Mouse (Mus musculus): ENCODE measurements around the gene Krtcap3. TPM values are rescaled to one million over a fixed set of nuclear protein-coding genes. Genes with fewer than 3 reads are reported as not detected.

The Krtcap3 gene
- polyA plus RNA-seq, 1 experiment from 2014 or later, result 2.1 TPM

- no peaks in the 10 kb centered on the region for H3K27me3 ChIP-seq (ENCODE audit: control insufficient read depth, insufficient read depth, low read depth, low read length)
- H3K36me3 ChIP-seq (ENCODE audit: control insufficient read depth, insufficient read depth, low read length), result no peaks in the 10 kb centered on the region
- H3K4me2 ChIP-seq (ENCODE audit: low read length), result peak overlapping the region; percentile 93
- H3K27ac ChIP-seq (ENCODE audit: low read length), result peak overlapping the region; percentile 87
- peak overlapping the region; percentile 96 for H3K9ac ChIP-seq (ENCODE audit: low read depth, low read length)
- H3K9me3 ChIP-seq (replicated peaks; ENCODE audit: control insufficient read depth, low read length, poor library complexity, severe bottlenecking), result no peaks in the 10 kb centered on the region
- 5% methylated on average over 28 of the region's 29 CpGs for WGBS
- peaks cover 27% of the 10 kb centered on the region for H3K4me1 ChIP-seq (ENCODE audit: control insufficient read depth, insufficient read depth, low read length)
- H3K4me3 ChIP-seq (ENCODE audit: low read depth, low read length), result peak overlapping the region; percentile 89
- ATAC-seq, result peak; percentile 20
These were observed 43.6 kb downstream of the Krtcap3 start for GRCm38 (mm10) chr5:31294964-31295605.

GRCm38 (mm10) chr5:31295606-31296141 is 44.2 kb downstream of the Krtcap3 start, which contains the start of gene Fndc4:
Gene Fndc4 (minus strand): TSS chr5:31296080.
- peak within 1 kb of the TSS; percentile 96 for H3K9ac ChIP-seq (ENCODE audit: low read depth, low read length)
- no peaks in the 10 kb centered on the region for H3K9me3 ChIP-seq (replicated peaks; ENCODE audit: control insufficient read depth, low read length, poor library complexity, severe bottlenecking)
- no peaks in the 10 kb centered on the region for H3K27me3 ChIP-seq (ENCODE audit: control insufficient read depth, insufficient read depth, low read depth, low read length)
- peaks cover 22% of the 10 kb centered on the region for H3K4me1 ChIP-seq (ENCODE audit: control insufficient read depth, insufficient read depth, low read length)
- 0% methylated on average over 37 of the region's 46 CpGs for WGBS
- peak within 1 kb of the TSS; percentile 89 for H3K4me3 ChIP-seq (ENCODE audit: low read depth, low read length)
- peak; percentile 84 for ATAC-seq
- H3K27ac ChIP-seq (ENCODE audit: low read length), result peak within 1 kb of the TSS; percentile 87
- no peaks in the 10 kb centered on the region for H3K36me3 ChIP-seq (ENCODE audit: control insufficient read depth, insufficient read depth, low read length)
- H3K4me2 ChIP-seq (ENCODE audit: low read length), result peak within 1 kb of the TSS; percentile 93

GRCm38 (mm10) chr5:31297047-31297757 is 45.7 kb downstream of the Krtcap3 start, which contains the start of gene Gckr:
Gene Gckr (plus strand): TSS chr5:31297443.
- WGBS, result 82% methylated on average over 13 of the region's 13 CpGs

DNA sequence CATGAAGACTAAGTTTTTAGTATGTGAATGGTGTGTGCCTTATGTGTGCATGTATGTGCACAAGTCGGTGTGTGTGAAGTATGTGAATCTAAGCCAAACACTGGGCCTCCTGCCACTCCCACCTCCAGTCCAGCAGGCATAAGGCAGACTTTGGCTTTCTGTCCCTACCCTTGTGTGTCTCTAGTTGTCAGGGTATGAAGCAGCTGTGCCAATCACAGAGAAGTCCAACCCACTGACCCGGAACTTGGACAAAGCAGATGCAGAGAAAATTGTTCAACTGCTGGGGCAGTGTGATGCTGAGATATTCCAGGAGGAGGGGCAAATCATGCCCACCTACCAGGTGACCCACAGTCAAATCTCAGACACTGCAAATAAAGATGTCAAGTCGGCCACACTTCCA is 46.5 kb downstream of the Krtcap3 start:
- Histone ChIP-seq H3K9me3 (replicated peaks; ENCODE audit: control insufficient read depth, low read length, poor library complexity, severe bottlenecking) (no peaks in the 10 kb centered on the region), H3K4me2 (ENCODE audit: low read length) (no peak overlapping the region), H3K9ac (ENCODE audit: low read depth, low read length) (no peak overlapping the region), H3K36me3 (ENCODE audit: control insufficient read depth, insufficient read depth, low read length) (no peaks in the 10 kb centered on the region), H3K4me1 (ENCODE audit: control insufficient read depth, insufficient read depth, low read length) (peaks cover 16% of the 10 kb centered on the region), H3K27ac (ENCODE audit: low read length) (no peak overlapping the region), H3K4me3 (ENCODE audit: low read depth, low read length) (no peak overlapping the region), H3K27me3 (ENCODE audit: control insufficient read depth, insufficient read depth, low read depth, low read length) (no peaks in the 10 kb centered on the region)
- no peak for ATAC-seq
- 74% methylated on average over 3 of the region's 3 CpGs for WGBS

More at GRCm38 (mm10) chr5:31297047-31297757, 45.7 kb downstream of the Krtcap3 start, which contains the start of gene Gckr:
- Histone ChIP-seq H3K27ac (ENCODE audit: low read length) (peak within 1 kb of the TSS; percentile 87), H3K9ac (ENCODE audit: low read depth, low read length) (peak within 1 kb of the TSS; percentile 96), H3K4me3 (ENCODE audit: low read depth, low read length) (peak within 1 kb of the TSS; percentile 89), H3K36me3 (ENCODE audit: control insufficient read depth, insufficient read depth, low read length) (no peaks in the 10 kb centered on the region), H3K9me3 (replicated peaks; ENCODE audit: control insufficient read depth, low read length, poor library complexity, severe bottlenecking) (no peaks in the 10 kb centered on the region), H3K4me1 (ENCODE audit: control insufficient read depth, insufficient read depth, low read length) (peaks cover 16% of the 10 kb centered on the region), H3K4me2 (ENCODE audit: low read length) (peak within 1 kb of the TSS; percentile 93), H3K27me3 (ENCODE audit: control insufficient read depth, insufficient read depth, low read depth, low read length) (no peaks in the 10 kb centered on the region)
- ATAC-seq, result no peak

- H3K9me3 ChIP-seq (replicated peaks; ENCODE audit: control insufficient read depth, low read length, poor library complexity, severe bottlenecking), result no peaks in the 10 kb centered on the region
- no peak overlapping the region for H3K4me2 ChIP-seq (ENCODE audit: low read length)
- H3K36me3 ChIP-seq (ENCODE audit: control insufficient read depth, insufficient read depth, low read length), result no peaks in the 10 kb centered on the region
- no peak overlapping the region for H3K4me3 ChIP-seq (ENCODE audit: low read depth, low read length)
- peaks cover 16% of the 10 kb centered on the region for H3K4me1 ChIP-seq (ENCODE audit: control insufficient read depth, insufficient read depth, low read length)
- no peak for ATAC-seq
- no peaks in the 10 kb centered on the region for H3K27me3 ChIP-seq (ENCODE audit: control insufficient read depth, insufficient read depth, low read depth, low read length)
- WGBS, result 65% methylated on average over 2 of the region's 2 CpGs
- no peak overlapping the region for H3K9ac ChIP-seq (ENCODE audit: low read depth, low read length)
- no peak overlapping the region for H3K27ac ChIP-seq (ENCODE audit: low read length)
These were observed 47.0 kb downstream of the Krtcap3 start for GRCm38 (mm10) chr5:31298486-31298885.

DNA sequence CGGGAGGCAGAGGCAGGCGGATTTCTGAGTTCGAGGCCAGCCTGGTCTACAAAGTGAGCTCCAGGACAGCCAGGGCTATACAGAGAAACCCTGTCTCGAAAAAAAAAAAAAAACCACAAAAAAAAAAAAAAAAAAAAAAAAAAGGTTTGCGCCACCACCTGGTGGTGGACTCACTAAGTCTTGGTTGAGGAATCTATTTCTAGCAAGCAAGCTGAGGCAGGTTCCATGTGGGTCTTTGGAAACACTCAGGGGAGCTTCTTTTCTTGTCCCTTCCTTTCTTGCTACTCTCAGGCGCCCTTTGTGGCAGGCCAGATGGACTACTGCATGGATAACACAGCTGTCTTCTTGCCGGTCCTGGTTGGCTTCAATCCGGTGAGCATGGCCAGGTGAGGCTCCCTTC is 50.4 kb downstream of the Krtcap3 start:
- H3K4me3 ChIP-seq (ENCODE audit: low read depth, low read length), result no peak overlapping the region
- no peak overlapping the region for H3K9ac ChIP-seq (ENCODE audit: low read depth, low read length)
- no peak overlapping the region for H3K4me2 ChIP-seq (ENCODE audit: low read length)
- H3K4me1 ChIP-seq (ENCODE audit: control insufficient read depth, insufficient read depth, low read length), result no peaks in the 10 kb centered on the region
- H3K27me3 ChIP-seq (ENCODE audit: control insufficient read depth, insufficient read depth, low read depth, low read length), result 0 out of 2 replicates have a peak, but pooled peaks cover 2% of the 10 kb centered on the region
- no peak for ATAC-seq
- no peaks in the 10 kb centered on the region for H3K9me3 ChIP-seq (replicated peaks; ENCODE audit: control insufficient read depth, low read length, poor library complexity, severe bottlenecking)
- WGBS, result 81% methylated on average over 8 of the region's 8 CpGs
- H3K36me3 ChIP-seq (ENCODE audit: control insufficient read depth, insufficient read depth, low read length), result no peaks in the 10 kb centered on the region
- H3K27ac ChIP-seq (ENCODE audit: low read length), result no peak overlapping the region

Other genes starting within 250 kb of the Krtcap3 start
- gene Atraid, start 203.4 kb upstream of the Krtcap3 start, polyA plus RNA-seq (2015; fragmentation: Nextera tagmentation; extraction: Ambion mirVana), result 171 and 182 TPM in 2 replicates
- gene Slc5a6, start 202.8 kb upstream of the Krtcap3 start, polyA plus RNA-seq (2015; fragmentation: Nextera tagmentation; extraction: Ambion mirVana), result 29.4 and 30.3 TPM in 2 replicates
- 14.5 and 14.8 TPM in 2 replicates for gene Cad, start 196.9 kb upstream of the Krtcap3 start, polyA plus RNA-seq (2015; fragmentation: Nextera tagmentation; extraction: Ambion mirVana)
- not detected in 2 replicates for gene Dnajc5g, start 145.4 kb upstream of the Krtcap3 start, polyA plus RNA-seq (2015; fragmentation: Nextera tagmentation; extraction: Ambion mirVana)
- gene Slc30a3, start 143.5 kb upstream of the Krtcap3 start, polyA plus RNA-seq (2015; fragmentation: Nextera tagmentation; extraction: Ambion mirVana), result 15.6 and 18.0 TPM in 2 replicates
- gene Trim54, start 135.0 kb upstream of the Krtcap3 start, polyA plus RNA-seq (2015; fragmentation: Nextera tagmentation; extraction: Ambion mirVana), result not detected in 2 replicates
- gene Ucn, start 112.9 kb upstream of the Krtcap3 start, polyA plus RNA-seq (2015; fragmentation: Nextera tagmentation; extraction: Ambion mirVana), result not detected in 2 replicates
- gene Mpv17, start 97.4 kb upstream of the Krtcap3 start, polyA plus RNA-seq (2015; fragmentation: Nextera tagmentation; extraction: Ambion mirVana), result 48.1 and 54.2 TPM in 2 replicates
- gene Gm29609, start 71.8 kb upstream of the Krtcap3 start, polyA plus RNA-seq (2015; fragmentation: Nextera tagmentation; extraction: Ambion mirVana), result 1.9 and 2.8 TPM in 2 replicates
- 61.7 and 63.6 TPM in 2 replicates for gene Gtf3c2, start 71.5 kb upstream of the Krtcap3 start, polyA plus RNA-seq (2015; fragmentation: Nextera tagmentation; extraction: Ambion mirVana)
- 117 and 125 TPM in 2 replicates for gene Snx17, start 58.5 kb upstream of the Krtcap3 start, polyA plus RNA-seq (2015; fragmentation: Nextera tagmentation; extraction: Ambion mirVana)
- gene Eif2b4, start 58.3 kb upstream of the Krtcap3 start, polyA plus RNA-seq (2015; fragmentation: Nextera tagmentation; extraction: Ambion mirVana), result 81.5 and 93.8 TPM in 2 replicates
- gene Zfp513, start 49.4 kb upstream of the Krtcap3 start, polyA plus RNA-seq (2015; fragmentation: Nextera tagmentation; extraction: Ambion mirVana), result 12.6 and 14.3 TPM in 2 replicates
- gene Ppm1g, start 31.0 kb upstream of the Krtcap3 start, polyA plus RNA-seq (2015; fragmentation: Nextera tagmentation; extraction: Ambion mirVana), result 183 and 186 TPM in 2 replicates
- 156 and 165 TPM in 2 replicates for gene Nrbp1, start 10.8 kb upstream of the Krtcap3 start, polyA plus RNA-seq (2015; fragmentation: Nextera tagmentation; extraction: Ambion mirVana)
- 0.62 and 0.71 TPM in 2 replicates for gene Gm9970, start 10.5 kb upstream of the Krtcap3 start, polyA plus RNA-seq (2015; fragmentation: Nextera tagmentation; extraction: Ambion mirVana)
- 32.3 and 40.0 TPM in 2 replicates for gene Ift172, start 39.4 kb downstream of the Krtcap3 start, polyA plus RNA-seq (2015; fragmentation: Nextera tagmentation; extraction: Ambion mirVana)
- gene Fndc4, start 44.4 kb downstream of the Krtcap3 start, polyA plus RNA-seq (2015; fragmentation: Nextera tagmentation; extraction: Ambion mirVana), result 96.2 and 97.6 TPM in 2 replicates
- 0.42 and 1.6 TPM in 2 replicates for gene Gckr, start 45.8 kb downstream of the Krtcap3 start, polyA plus RNA-seq (2015; fragmentation: Nextera tagmentation; extraction: Ambion mirVana)
- 142 and 146 TPM in 2 replicates for gene Zfp512, start 200.7 kb downstream of the Krtcap3 start, polyA plus RNA-seq (2015; fragmentation: Nextera tagmentation; extraction: Ambion mirVana)
- gene 4930548H24Rik, start 234.0 kb downstream of the Krtcap3 start, polyA plus RNA-seq (2015; fragmentation: Nextera tagmentation; extraction: Ambion mirVana), result 0.16 TPM in 1 of 2 replicates, not detected in the other
- 81.6 and 89.2 TPM in 2 replicates for gene Gpn1, start 243.1 kb downstream of the Krtcap3 start, polyA plus RNA-seq (2015; fragmentation: Nextera tagmentation; extraction: Ambion mirVana)